Mouse (Mus musculus): ENCODE results near the gene Adcy5.

Gene Adcy5

DNA sequence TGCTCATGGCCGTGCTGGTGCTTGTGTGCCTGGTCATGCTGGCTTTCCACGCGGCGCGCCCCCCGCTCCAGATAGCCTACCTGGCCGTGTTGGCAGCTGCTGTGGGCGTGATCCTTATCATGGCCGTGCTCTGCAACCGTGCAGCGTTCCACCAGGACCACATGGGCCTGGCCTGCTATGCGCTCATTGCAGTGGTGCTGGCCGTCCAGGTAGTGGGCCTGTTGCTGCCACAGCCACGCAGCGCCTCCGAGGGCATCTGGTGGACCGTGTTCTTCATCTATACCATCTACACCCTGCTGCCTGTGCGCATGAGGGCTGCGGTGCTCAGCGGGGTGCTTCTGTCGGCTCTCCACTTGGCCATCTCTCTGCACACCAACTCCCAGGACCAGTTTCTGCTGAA lies 2.2 kb downstream of the Adcy5 start:
- DNase-seq (ENCODE audit: low spot score), result no peak

DNA sequence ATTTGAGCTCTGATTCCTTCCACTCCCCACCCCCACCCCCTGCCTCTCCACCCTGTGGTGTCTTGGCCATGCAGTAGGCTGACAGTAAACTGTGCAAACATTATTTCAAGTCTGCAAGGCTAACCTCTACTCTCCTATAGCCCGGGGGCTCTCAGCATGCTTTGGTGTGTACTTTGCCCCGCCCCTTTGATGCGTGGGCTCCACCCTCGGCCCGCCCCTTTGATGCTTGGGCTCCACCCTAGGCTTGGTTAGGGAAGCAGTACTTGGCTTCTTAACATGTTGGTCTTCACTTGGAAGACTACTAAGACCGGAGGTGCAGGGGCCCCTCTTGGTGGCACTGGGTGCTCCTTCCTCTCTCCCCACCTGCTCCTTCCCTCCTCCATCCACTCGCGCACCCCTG lies 4.9 kb downstream of the Adcy5 start:
- no peak for DNase-seq (ENCODE audit: low spot score)

DNA sequence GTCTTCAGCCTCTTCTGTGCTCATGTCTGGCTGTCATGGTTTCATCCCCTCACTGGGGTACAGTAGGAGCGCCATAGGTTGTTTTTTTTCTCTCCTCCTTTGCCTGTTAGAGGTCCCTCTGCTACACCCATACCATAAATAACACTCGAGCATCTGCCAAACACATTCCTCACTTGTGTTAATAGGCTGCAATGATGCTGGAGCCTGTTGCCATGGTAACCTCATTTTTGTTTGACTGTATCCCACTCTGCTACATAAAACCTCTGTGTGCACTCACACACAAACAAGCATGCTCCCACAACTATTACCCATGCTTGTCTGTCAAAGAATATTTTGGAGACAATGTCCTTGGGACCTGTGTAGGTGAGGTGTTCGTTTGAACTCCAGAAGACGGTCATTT lies 5.3 kb downstream of the Adcy5 start:
- no peak for DNase-seq (ENCODE audit: low spot score)

DNA sequence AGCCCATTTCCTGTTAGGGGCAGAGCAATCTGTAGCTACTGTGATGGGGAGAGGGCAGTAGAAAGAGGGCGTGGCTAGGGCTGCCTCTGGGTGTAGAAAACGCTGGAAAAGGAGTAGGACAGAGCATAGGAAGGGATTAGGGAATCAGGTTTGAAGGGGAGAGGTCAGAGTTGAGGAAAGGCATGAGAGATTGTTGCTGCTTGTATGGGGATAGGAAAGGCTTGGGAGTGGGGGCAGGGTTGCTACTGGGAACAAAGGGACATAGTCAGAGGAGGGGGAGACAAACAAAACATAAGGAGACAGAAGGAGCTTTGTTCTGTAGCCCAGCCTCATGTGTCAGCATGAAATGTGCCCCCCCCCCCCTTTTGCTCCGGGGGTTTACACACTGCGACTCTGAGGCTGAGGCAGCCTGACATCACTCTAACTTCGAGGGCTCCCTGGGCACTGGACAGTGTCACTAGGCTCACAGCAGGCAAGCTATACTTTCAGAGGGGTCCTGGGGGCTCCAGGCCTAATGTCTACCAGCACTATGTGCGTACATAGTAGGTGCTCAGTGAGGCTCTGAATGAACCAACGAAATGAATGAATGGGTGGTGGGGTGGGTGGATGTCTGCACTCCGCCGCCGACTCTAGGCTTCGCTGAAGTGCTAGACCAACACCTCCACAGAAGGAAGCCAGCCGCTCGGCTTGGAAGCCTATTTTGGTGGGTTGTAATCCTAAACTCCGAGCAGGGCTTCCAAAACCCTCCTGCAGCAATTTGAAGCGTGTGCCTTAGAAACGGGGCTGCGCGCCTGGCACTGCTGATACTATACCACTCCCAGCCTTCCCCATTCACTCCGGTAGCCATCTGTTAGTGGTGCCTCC lies 9.9 kb downstream of the Adcy5 start:
- DNase-seq (ENCODE audit: low spot score), result no peak

DNA sequence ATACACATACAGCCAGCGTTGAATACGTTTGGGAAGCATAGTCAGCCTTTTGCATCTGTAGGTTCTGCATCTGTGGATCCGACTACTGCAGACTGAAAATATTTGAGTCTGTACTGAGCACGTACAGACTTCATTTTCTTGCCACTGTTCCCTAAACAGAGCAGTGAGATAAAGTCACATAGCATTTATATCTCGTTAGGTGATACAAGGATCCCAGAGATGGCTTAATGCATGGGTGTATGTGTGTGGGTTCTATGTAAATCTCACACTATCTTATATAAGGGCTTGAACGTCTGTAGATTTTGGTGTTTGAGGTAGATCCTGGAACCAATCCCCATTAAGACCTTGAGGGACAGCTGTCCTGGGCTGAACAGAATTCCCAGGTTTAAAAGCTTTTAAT lies 10.7 kb downstream of the Adcy5 start:
- no peak for DNase-seq (ENCODE audit: low spot score)

DNA sequence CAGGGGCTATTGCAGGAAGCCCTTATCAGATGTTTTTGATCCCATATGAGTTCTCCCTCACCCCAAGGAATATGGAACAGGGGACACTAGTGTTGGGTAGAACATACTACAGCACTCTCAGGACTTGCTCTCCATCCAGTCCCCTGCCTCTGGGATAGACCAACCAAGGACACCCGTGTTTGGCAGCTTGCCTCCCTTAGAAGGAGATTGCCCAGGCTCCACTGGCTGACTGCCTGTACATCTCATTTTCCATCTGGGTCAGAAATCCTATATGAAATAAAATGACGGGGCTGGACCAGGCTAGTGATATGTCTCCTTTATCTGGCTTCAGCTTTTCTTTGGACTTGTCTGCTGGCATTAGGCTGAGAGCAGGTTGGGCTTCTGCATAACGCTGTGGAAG lies 11.1 kb downstream of the Adcy5 start:
- DNase-seq (ENCODE audit: low spot score), result peak; percentile 31

DNA sequence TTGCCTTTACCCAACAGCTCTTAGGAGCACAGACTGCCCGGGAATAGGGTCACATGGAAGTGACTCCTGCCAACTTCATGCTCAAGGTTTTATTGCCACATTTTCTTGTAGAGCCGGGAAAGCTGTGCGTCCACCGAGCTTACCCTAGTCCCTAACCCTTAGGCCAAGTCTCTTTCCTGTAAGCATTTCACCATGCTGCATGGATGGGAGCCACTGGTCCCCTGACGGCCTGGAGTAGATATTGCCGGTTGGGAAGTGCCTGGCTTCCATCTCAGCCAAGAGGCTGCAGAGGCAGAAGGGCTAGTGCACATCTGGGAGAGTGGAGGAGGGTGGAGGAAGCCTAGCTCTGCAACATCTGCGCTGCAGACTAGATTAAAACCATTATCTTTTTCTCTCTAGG lies 14.8 kb downstream of the Adcy5 start:
- DNase-seq (ENCODE audit: low spot score), result no peak

DNA sequence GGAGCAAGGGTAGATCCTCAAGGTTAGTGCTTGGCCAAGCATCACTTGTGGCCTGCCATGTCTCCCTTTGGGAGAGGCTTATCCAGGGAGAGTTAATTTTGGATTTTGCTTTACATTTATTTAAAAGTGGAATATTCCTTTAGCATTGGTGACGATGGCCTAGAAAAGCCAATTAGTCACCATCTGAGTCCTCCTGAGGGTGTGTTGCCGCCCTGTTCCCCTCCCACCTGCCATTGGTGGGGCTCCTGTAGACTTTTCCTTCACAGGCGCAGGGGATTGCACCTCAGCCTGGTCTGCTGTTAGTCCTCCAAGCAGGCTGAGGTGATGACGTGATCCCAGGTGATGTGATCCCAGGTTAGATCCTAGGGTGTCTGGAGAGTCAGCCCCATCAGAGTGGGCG lies 17.5 kb downstream of the Adcy5 start:
- DNase-seq (ENCODE audit: low spot score), result no peak

DNA sequence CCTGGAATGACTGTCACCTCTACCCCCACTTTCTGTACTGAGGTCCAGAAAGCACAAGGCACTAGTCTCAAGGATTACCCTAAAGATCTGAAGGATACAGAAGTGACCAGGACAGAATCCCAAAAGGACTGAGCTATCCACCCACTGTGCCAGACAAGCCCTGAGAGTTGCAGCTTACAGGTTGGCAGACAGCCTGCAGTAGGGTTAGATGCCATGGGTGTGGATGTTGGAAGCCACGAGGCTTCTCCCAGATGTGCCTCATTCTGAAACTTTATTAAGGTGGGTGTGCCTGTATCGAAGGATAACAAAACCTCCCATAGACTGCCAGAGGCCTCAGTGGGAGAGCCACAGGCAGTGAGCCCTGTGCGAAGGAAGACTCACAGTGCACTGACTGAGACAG lies 23.8 kb downstream of the Adcy5 start:
- DNase-seq (ENCODE audit: low spot score), result no peak

DNA sequence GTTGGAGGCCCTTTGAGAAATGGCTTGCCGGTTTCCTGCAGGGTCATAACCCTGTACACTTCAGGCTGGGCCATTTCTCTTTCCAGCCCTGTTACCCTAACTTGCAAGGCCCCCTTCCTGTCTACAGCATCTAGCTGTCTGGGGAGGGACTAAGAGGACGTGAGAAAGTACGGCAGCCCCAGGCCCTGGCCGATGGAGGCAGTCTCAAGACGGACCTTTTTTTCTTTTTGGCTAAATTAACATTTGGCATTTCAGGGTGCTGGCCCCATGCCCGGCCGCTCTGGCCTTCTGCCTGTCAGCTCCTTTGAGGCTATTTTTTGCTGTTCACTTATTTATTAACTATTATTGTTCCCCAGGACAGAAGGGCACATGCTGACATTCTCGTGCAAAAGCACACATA lies 24.4 kb downstream of the Adcy5 start:
- peak; percentile 76 for DNase-seq (ENCODE audit: low spot score)

DNA sequence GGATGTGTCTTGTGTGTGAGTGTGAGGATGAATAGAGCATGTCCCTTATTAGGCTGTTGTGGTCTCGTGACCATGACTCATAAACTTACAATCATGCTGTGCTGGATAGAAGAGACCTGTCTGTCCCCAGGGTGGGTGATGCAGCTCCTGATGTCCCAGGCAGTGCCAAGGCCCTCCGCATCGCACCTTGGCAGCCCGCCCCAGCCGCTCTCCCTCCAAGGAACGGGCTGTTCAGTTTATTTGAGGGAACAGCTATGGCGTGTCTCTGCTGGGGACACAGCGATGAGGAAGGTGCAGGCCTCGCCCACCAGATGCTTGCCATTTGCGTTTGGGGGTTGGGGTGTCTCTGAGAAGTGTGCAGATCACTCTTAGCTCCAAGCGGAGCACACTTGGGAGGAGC lies 28.5 kb downstream of the Adcy5 start:
- DNase-seq (ENCODE audit: low spot score), result peak; percentile 52

DNA sequence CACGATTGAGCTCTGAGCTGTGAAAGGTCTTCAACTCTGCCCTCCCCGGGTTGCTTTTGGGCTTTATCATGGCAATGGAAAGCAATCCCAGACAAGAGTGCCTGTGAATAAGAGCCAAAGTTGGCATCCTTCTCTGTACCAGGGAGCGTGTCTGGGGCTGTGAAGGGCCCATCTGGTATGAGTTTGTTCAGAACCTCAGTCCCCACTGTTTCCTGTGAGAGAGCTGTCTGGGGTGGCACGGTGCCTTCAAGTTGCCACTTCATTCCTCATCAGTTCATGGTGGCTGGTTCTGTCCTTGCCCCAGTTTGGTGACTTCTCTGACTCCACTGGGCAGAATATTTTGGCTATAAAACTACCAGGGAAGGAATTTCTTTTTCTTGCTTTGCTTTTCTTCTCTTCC lies 33.4 kb downstream of the Adcy5 start:
- DNase-seq (ENCODE audit: low spot score), result no peak

DNA sequence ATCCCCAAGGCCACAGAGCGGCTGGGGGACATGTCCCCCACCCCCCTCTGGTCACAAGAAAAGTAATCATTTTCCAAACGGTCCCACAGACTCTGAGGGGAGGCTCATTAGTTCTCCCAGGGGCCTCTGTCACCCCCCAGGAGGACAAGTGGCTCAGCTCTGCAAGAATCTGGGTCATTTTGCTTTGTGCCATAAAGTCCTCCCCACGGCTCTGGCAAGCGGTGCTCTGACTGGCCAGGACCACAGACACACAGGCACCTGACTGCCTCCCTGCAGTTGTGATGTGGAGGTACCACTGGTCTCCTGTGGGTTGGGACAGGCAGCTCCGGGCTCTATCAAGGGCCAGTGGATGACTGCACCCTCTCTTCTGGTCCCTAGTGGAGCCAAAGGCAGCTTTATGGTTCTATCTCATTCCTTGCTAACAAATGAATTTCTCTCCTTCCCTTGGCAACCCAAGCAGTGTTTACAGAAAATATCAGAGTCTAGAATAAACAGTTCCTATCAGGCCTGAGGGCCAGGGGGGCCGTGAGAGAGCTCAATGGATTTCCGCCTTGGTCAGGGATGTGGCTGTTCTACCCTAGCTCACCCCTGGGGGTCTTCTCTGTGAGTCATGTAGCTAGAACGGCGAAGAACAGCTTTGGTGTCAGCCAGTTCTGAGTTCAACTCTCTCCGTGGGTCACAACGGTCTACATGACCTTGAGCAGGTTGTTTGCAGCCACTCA lies 34.9 kb downstream of the Adcy5 start:
- DNase-seq (ENCODE audit: low spot score), result no peak

DNA sequence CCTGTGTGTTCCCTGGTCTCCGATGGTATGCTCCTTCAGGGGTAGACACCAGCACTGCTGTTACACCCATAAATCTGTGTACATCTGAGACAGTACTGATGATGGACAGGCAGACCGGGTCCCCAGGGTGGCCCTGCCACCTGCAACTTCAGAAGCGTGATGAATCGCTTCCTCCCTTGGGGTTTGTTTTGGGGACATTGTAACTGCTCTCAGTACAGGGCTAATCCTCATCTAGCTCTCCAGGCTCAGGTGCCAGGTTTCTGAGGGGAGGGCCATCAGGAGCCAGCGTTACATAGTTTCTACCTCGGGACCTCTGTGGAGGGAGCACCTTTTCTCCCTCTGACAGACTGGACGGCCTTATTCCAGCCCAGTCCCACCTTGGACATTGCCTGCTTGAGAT lies 36.1 kb downstream of the Adcy5 start:
- DNase-seq (ENCODE audit: low spot score), result no peak

DNA sequence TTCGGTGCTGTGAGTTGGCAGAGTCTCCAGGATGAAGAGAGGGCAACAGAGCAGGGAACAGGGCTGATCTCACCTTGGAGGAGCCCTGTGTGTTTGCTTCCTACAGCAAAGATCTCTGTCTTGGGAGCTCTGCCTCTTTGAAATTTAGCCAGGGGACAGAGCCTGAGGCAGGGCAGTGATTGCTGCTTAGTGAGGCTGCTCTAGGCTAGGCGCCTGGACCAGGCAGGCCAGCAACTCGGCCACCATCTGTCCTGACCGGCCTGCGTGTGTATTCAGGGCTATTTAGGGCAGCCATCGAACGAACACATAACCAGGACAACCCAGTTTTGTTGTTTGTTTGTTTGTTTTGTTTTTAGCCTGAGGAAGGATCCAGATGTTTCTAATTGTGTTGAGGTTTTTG lies 36.6 kb downstream of the Adcy5 start:
- DNase-seq (ENCODE audit: low spot score), result no peak

DNA sequence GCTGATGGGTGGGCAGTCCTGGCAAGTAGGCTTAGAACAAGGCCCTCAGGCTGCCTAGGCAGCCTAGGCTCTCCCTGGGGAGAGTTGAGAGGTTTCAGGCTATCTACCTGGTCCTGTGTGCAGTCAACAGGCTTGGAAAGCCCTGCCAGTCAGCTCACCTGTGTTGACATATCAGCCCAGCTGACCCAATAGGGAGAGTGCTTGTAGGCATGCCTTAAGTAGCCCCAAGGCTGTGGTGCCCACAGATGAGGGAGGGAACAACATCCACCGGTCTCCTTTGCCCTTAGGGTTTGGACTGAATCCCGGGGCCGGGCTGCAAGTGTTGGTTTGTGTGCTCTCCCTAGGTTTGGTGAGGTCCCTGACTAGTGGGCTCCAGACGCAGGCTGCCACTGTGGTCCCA lies 37.8 kb downstream of the Adcy5 start:
- no peak for DNase-seq (ENCODE audit: low spot score)

DNA sequence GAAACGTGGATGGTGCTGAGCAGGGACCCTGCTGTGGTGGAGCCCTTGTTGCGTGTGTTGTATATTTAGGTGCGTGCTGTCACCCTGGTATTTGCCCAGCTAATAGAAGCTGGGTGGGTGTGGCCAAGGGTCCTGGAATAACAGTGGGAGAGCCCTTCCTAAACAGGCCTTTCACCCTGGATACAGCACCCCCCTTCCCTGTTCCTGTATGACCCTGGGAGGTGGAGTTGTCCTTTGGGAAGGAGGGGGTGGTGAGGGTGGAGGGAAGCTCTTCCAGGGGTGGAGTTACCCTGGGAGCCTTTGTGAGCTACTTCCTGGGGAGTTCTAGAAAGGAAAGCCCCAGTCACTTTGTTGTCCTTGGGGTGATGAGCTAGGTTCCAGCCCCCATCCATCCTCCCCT lies 38.7 kb downstream of the Adcy5 start:
- DNase-seq (ENCODE audit: low spot score), result no peak

DNA sequence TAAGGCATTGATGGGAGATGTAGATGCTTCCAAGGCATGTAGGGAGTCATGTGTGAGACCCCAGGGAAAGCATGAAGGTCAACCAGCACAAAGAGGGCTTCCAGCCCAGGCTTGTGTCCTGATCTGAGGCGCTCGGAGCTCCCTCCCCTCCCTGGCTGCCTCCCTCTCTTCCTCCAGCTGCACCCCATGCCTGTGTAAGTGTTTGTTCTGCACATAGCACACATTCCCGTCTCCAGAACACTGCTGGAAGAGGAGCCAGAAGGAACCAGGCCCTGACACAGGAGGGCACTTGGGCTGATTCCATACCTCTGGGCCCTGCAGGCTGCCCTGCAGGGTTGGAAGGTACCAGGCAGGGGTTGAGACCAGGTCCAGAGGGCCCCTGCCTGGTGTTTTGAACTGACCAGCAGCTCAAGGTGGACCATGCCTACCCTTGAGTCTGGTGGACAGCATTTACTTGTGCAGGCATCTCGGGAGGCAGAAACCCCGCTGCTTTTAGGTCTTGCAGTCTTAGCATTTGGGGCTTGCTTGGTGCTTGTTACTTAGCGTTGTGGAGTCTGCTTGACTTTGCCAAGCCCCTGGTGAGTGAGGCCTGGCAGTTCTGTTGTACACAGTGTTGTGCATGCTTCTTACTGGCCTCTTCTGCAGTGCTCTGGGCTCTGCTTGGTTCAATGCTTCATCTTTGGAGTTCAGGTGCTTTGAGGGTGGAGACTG lies 45.2 kb downstream of the Adcy5 start:
- DNase-seq (ENCODE audit: low spot score), result no peak

DNA sequence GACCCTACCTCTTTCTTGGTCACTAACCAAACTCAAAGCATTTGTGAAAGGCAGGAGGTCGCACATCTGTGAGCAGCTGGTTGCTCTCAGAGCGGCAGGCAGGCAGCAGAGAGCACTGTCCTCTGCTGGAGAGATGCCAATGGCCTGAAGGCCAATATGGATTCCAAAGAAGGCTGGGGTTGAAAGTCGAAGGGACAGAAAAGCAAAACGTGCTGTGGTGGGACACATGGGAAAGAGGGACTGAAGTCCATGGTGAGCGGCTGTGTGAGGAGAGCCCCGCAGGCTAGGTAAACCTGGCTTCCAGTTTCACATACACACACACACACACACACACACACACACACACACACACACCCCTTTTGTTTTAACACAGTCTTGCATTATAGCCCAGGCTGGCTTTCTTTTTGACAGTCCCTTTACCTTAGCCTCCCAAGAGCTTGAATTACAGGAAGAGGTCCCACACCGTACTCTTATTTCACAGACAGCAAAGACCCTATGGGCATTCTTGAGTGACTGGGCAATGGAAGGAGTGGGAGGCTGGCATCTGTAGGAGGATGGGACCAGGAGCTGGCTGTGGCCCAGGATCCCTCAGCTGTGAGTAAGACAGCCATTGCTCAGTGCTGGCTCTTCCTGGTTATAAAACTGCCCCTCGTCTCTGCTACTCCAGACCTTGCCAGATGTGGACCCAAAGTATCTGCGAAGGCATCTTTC lies 45.9 kb downstream of the Adcy5 start:
- DNase-seq (ENCODE audit: low spot score), result no peak

DNA sequence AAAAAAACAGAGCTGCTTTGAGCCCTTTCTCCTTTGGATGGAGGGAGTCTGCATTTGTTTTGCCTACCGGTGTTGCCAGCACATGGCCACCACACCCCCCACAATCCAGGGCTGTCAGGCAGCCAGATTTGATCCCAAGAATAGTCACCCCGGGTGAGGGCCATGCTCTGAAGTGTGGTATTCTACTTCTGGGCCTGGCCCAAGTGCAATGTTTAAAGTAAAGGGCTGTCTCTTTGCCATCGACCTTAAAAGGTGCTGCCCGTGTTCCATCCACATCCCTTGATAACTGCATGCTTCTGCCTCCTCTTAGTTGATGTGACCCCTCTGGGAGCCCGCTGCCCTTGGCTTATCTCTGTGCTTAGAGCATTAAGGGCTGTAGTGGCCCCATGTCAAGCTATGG lies 46.6 kb downstream of the Adcy5 start:
- DNase-seq (ENCODE audit: low spot score), result no peak

DNA sequence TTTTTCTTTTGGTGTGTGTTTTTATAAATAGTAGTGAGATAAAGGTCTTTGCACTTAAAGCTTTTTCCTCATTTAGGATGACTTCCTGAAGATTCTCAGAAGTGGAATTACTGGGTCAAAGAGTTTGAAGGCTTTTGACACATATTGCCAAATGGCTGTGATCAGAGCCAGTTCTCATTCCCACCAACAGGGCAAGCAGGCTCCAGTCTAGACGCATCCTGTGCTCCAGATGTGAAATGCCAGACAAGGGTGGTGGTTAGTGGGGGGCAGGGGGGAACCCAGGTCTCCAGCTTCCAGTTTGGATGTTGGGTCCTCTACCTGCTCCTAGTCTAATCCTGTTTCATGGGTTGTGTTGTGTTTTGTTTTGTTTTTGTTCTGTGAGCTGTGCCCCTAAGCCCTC lies 48.8 kb downstream of the Adcy5 start:
- DNase-seq (ENCODE audit: low spot score), result no peak

DNA sequence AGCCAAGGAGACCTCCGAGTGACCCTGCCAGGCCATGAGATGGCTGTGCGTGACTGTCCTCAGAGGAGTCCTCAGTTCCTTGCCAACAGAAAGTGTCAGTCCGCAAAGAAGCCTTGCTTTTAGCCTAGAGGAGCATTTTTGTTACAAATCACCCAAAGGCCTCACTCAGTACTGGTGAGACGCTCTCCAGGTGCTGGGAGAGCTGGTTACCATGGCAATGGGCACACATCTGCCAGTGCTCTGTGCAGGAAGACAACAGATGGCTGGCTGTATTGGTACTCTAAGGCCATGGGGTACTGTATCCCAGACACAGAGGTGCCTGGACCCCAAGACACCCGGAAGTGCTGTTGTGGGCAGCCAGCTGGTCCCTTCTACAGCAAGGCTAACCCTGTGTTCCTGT lies 51.0 kb downstream of the Adcy5 start:
- DNase-seq (ENCODE audit: low spot score), result no peak
